Mouse (Mus musculus) left cerebral cortex, postnatal 14 days (tissue): Measurements from ENCODE around the gene Smyd3. TPM values are rescaled to one million over a fixed set of nuclear protein-coding genes. Genes with fewer than 3 reads are reported as not detected.

Source experiments
- DNase-seq, 2 experiments: peaks; one replicate each; pipeline ENCODE4 v3.0.0; 2021 to 2022; ENCODE audit warnings: low spot score in 2 of 2, mixed read lengths in 1 of 2
- intact Hi-C: fragments of 180-260 bp; cut with DNase I; formaldehyde crosslinking; loops from one replicate; pipeline ENCODE4 v1.15.1; 2025
- total RNA-seq, 2 experiments: library from RNA; stranded (reverse); gene quantifications; 2 replicates each; pipeline ENCODE4 v1.2.3; 2021

Smyd3 gene
- total RNA-seq, 2 experiments from 2014 or later = 19.1 to 20.6 TPM

- intact Hi-C loops = loop anchor here (10.0 kb wide), 1 partner anchor 235 kb away; no protein-coding TSS in a partner anchor
- no peak for DNase-seq
These were observed 22.0 kb upstream of the Smyd3 start for GRCm38 (mm10) chr1:179539887-179540286.

GRCm38 (mm10) chr1:179539054-179539453 is 21.2 kb upstream of the Smyd3 start:
- no peak for DNase-seq
- intact Hi-C loops = loop anchor here (10.0 kb wide), 1 partner anchor 236 kb away; no protein-coding TSS in a partner anchor

DNA sequence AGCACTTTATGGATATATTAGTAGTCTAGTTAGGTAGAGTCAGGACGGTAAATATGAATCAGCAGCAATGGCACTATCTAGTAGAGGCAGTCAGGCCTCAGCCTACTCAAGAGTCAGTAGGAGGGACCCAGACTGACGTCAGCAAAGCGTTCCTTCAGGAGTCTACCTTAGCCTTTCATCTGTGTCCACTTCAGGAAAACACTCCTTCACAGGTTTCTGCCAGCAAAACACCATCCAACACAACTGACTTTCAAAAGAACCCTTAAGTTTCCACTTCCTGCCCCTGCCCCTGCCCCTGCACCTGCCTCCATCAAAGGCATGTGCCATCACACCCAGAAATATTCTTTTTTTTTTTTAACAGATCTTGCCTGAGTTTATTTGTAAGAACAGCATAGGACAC is 2.1 kb upstream of the Smyd3 start:
- intact Hi-C loops = loop anchor here (5.0 kb wide), 1 partner anchor 217 kb away; no protein-coding TSS in a partner anchor
- DNase-seq = no peak

- intact Hi-C loops = loop anchor here (5.0 kb wide), 1 partner anchor 220 kb away; no protein-coding TSS in a partner anchor
- DNase-seq = no peak
These were observed 714 bp downstream of the Smyd3 start for GRCm38 (mm10) chr1:179516941-179517712.

DNA sequence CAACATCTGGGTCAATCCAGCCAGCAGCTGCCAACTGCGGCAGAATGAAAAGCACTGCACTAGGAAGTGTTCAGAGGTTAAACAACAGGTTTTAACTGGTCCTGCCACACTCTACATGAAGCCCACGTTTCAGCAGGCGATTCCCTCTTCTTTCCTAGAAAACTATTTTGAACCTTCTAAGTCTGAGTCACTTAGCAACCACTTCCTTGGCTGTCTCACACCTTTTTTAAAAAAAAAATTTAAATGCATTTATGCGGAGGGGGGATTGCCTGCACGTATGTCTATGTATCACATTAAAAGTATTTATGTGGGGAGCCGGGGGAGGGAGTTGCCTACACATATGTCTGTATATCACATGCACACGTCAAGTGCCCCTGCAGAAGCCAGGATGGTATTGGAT is 5.9 kb downstream of the Smyd3 start:
- DNase-seq = peak; percentile 37 to 81

GRCm38 (mm10) chr1:179510546-179511340 is 7.1 kb downstream of the Smyd3 start:
- DNase-seq = no peak
- intact Hi-C loops = no loop called here

More for the DNA sequence above, 5.9 kb downstream of the Smyd3 start:
- intact Hi-C loops = no loop called here

DNA sequence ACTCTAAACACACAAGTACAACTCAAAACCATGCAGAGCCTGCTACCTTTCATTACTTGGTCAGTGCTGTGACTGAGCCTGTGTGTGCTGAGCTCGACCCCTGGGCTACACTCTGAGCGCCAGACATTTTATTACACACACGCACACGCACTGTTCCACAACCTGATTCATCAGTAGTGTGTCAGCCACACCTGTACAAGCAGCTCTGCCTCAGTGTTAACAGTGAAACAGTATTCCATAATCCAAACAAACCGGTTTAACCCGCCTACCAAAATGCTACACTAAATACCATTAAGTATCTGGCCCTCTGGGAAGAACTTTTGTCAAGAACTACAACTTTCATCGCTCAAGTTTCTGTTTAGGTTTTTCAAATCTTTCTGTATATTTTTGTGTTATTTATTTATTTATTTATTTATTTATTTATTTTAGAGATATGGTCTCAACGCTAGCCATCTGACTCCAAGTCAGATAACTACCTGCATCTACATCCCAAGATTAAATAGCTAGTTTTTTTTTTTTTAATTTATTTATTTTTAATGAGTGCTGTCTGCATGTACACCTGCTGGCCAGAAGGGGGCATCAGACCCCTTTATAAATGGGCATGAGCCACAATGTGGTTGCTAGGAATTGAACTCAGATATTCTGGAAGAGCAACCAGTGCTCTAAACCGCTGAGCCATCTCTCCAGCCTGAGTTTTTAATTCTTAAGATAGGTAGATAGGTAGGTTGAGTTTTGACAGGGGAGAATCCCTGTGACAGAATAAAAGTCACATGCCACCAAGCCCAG is 11.1 kb downstream of the Smyd3 start:
- DNase-seq = no peak
- intact Hi-C loops = loop anchor here (2.0 kb wide), 1 partner anchor 118 kb away; no protein-coding TSS in a partner anchor

- intact Hi-C loops = no loop called here
- peak in 1 of 2 experiments; percentile 30 for DNase-seq
These were observed 15.3 kb downstream of the Smyd3 start for GRCm38 (mm10) chr1:179502565-179502964.

DNA sequence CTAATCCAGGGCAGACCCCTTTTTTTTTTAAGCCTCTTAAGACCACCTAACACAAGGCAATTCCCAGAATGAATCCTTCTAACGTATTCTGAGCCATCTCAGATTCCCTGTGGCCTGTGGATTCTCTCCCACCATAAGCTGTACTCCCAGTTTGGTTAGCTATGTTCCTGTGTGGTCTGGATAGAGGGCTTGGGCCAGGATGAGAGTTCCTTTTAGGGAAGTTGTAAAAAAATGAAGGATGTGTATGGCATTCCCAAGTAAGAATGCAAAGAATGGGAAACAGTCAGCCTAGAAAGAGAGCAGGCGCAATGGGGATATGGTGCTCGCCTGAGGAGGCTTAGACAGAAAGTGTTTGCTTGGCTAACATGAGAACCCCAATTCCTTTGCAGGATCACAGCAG is 18.6 kb downstream of the Smyd3 start:
- DNase-seq = no peak
- intact Hi-C loops = no loop called here

GRCm38 (mm10) chr1:179492908-179493307 is 24.9 kb downstream of the Smyd3 start:
- no peak for DNase-seq
- intact Hi-C loops = no loop called here

DNA sequence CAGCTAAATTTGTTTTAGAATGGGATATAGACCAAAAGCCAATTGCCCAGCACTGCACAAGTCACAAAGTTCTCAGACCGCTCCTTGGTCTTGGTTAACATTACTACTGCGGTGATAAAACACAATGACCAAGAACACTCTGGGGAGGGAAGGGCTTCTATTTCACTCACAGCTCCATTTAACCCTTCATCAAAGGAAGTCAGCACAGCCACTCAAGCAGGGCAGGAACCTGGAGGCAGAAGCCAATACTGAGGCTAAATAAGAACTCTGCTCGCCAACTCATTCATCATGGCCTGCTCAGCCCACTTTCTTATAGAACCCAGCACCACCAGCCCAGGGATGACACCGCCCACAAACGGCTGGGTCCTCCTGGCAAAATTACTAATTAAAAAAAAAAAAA is 29.3 kb downstream of the Smyd3 start:
- intact Hi-C loops = no loop called here
- no peak for DNase-seq

DNA sequence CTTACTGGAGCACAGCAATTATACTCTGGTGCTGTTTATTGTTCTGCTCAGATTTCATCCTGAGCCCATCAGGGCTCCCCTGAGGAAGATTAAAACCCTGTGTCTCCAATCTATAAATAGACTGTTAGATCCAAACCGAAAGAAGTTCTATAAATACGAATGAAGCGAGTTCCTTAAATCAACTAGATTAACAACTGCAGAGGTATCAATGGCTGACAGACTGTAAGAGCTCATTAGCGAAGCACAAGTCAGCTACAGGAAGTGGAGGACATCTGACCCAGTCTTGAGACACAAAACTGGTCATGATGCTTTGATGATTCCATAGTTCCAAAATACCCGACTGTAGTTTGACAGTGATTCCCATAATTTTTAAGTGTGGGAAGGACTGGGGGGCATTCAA is 29.9 kb downstream of the Smyd3 start:
- no peak for DNase-seq
- intact Hi-C loops = no loop called here

GRCm38 (mm10) chr1:179487238-179487637 is 30.6 kb downstream of the Smyd3 start:
- no peak for DNase-seq
- intact Hi-C loops = no loop called here

DNA sequence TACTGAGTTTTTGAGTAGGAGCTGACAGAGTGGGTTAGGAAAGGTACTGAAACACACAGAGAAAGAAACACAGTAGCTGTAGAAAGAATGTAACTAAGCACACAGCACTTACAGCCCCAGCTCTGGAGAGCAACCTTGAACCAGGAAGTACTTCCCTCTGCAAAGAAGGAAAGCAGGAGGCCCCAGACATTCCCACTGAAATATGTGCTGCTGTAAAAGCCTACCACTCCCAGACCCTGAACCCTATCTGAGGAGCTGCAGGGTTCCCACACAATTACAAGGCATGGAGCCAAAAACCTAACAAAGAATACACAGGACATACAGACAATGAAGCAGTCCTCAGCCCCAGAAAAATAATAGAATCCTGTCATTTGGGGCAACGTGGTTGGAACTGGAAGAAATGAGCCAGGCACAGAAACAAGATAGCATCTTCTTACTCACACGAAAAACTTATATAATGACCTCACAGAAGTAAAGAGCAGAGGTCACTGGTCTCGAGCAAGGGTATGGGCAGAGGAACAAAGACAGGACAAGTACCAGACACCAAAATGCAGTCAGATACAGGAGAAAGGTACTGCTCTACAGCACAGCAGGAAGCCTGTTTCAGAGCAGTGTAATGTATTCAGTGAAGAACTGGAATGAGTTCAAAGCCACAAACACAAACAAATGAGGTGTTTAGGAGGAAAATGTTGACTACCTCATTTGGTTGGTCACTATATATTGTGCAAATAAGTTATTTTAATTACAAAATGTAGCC is 31.9 kb downstream of the Smyd3 start:
- intact Hi-C loops = no loop called here
- no peak for DNase-seq

DNA sequence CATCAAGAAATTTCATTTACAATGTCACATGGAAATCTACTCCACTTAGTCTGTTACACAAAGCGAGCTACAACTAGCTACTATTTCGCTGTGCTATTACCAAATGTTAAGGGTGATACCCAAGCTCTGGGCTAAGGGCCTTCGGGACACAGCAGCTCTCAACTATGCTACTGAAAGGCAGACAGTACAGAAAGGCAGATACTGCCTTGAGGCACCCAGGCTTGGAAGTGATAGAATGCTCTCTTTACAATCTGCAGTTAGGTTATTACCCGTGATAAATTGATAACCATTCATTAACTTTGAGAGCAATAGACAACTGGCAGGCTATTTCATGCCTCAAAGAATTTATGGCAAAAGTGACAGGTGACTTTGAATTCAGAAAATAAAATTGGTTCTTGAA is 37.0 kb downstream of the Smyd3 start:
- DNase-seq = no peak
- intact Hi-C loops = no loop called here

GRCm38 (mm10) chr1:179477157-179477902 is 40.5 kb downstream of the Smyd3 start:
- intact Hi-C loops = loop anchor here (2.0 to 10.0 kb wide), 4 partner anchors 243 to 1010 kb away; partner anchors contain the start of gene Kif26b
- DNase-seq = peak; percentile 67 to 78

DNA sequence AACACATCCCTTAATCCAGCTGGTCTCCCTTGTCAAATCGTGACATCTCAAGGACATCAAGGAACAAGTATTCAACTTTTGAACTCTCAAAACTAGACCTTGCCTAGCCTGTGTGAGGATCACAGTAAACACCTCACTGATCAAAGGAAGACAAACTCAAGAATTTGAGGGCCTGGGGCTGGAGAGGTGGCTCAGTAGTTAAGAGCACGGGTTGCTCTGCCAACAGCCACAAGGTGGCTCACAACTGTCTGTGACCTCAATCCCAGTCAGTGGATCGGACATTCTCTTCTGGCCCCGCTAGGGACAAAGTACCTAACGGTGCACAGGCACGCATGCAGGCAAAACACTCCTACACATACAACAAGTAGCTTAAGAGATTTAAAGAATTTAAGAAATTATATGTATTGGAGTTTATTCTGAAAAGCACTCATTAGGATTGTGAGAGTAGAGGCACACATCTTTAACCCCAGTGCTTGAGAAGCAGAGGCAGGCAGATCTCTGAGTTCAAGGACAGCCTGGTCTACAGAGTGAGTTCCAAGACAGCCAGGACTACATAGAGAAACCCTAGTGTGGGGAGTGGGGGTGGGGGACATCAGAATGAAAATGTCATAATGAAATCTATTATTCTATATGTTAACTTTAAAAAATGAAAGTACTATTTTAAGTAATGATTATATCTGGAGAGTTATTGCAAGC is 41.2 kb downstream of the Smyd3 start:
- DNase-seq = no peak
- intact Hi-C loops = loop anchor here (2.0 to 10.0 kb wide), 4 partner anchors 242 to 1009 kb away; partner anchors contain the start of gene Kif26b
